Mouse (Mus musculus) erythroblast, embryonic 14.5 days (primary cell): ENCODE results near the gene Pnrc2. TPM values are rescaled to one million over a fixed set of nuclear protein-coding genes. Genes with fewer than 3 reads are reported as not detected.

Experiments
- H3K27me3 ChIP-seq: 2 replicates; pipeline ENCODE4 v1.6.1; 2012; ENCODE audit warnings: inconsistent platforms; ENCODE audit not compliant: control insufficient read depth
- H3K36me3 ChIP-seq: 2 replicates; pipeline ENCODE4 v1.6.1; 2012; ENCODE audit warnings: mild to moderate bottlenecking, inconsistent platforms; ENCODE audit not compliant: control insufficient read depth
- H3K4me1 ChIP-seq: 2 replicates; pipeline ENCODE4 v1.6.1; 2012; ENCODE audit warnings: inconsistent platforms; ENCODE audit not compliant: control insufficient read depth
- H3K4me3 ChIP-seq: replicated peaks from 2 replicates; pipeline ENCODE3; 2012; ENCODE audit warnings: moderate library complexity, mild to moderate bottlenecking, inconsistent platforms
- H3K9me3 ChIP-seq: 2 replicates; pipeline ENCODE4 v1.6.1; 2012; ENCODE audit warnings: low read length, inconsistent platforms, mixed read lengths; ENCODE audit not compliant: control insufficient read depth
- GATA1 ChIP-seq: IDR thresholded peaks from 2 replicates; pipeline ENCODE4 v1.6.1; 2012; ENCODE audit warnings: low read length, inconsistent platforms, mixed read lengths
- TAL1 ChIP-seq: IDR thresholded peaks from 3 replicates; pipeline ENCODE4 v1.6.1; 2012; ENCODE audit warnings: low read length, inconsistent platforms, mixed read lengths
- polyA plus RNA-seq: library from polyadenylated mRNA; stranded (reverse); fragments of >175 nt; gene quantifications from 2 replicates; pipeline ENCODE4 v1.2.3, GENCODE M21; 2012

The Pnrc2 gene
- polyA plus RNA-seq, 1 experiment = 1.0 TPM

DNA sequence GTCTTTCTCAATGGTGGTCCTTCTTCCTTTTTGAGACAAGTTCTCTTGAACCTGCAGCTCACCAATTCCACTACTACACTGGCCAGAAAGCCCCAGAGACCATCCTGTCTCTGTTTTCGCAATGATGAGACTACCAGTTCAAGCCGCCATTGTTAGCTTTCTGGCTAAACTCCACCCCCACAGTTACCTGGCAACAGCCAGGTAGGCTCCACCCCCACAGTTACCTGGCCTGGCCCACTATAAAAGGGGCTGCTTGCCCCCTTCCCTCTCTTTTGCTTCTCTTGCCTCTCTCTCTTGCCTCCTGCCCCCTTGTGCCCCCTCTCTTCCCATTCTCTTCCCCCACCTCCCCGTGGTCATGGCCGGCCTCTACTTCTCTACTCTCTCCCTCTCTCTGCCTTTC lies 51.9 kb downstream of the Pnrc2 start:
- peaks cover 17% of the 10 kb centered on the region for H3K4me1 ChIP-seq
- no peaks in the 10 kb centered on the region for H3K36me3 ChIP-seq

More for the DNA sequence above, 51.9 kb downstream of the Pnrc2 start:
- no peak overlapping the region for H3K4me3 ChIP-seq
- no peaks in the 10 kb centered on the region for H3K9me3 ChIP-seq
- no peaks in the 10 kb centered on the region for H3K27me3 ChIP-seq
- TF ChIP-seq TAL1 = no peak
- TF ChIP-seq GATA1 = no peak

Other genes starting within 250 kb of the Pnrc2 start
- not detected in 2 replicates for gene Ifnlr1, start 187.6 kb downstream of the Pnrc2 start, polyA plus RNA-seq
- gene Il22ra1, start 145.7 kb downstream of the Pnrc2 start, polyA plus RNA-seq = 0.02 TPM in 1 of 2 replicates, not detected in the other
- gene Myom3, start 114.1 kb downstream of the Pnrc2 start, polyA plus RNA-seq = not detected in 2 replicates
- gene Srsf10, start 18.1 kb downstream of the Pnrc2 start, polyA plus RNA-seq = 21.7 and 28.6 TPM in 2 replicates
- gene Cnr2, start 21.5 kb upstream of the Pnrc2 start, polyA plus RNA-seq = 0.02 TPM in 1 of 2 replicates, not detected in the other
- 0.33 and 0.54 TPM in 2 replicates for gene Fuca1, start 46.9 kb upstream of the Pnrc2 start, polyA plus RNA-seq
- 4.9 and 5.7 TPM in 2 replicates for gene Hmgcl, start 72.6 kb upstream of the Pnrc2 start, polyA plus RNA-seq
- 3.9 and 5.3 TPM in 2 replicates for gene Gale, start 89.9 kb upstream of the Pnrc2 start, polyA plus RNA-seq
- gene Lypla2, start 98.8 kb upstream of the Pnrc2 start, polyA plus RNA-seq = 13.4 and 14.0 TPM in 2 replicates
- gene Pithd1, start 113.4 kb upstream of the Pnrc2 start, polyA plus RNA-seq = 16.8 and 28.3 TPM in 2 replicates
- 0.98 and 1.5 TPM in 2 replicates for gene Eloa, start 147.9 kb upstream of the Pnrc2 start, polyA plus RNA-seq
- 148 and 157 TPM in 2 replicates for gene Rpl11, start 179.6 kb upstream of the Pnrc2 start, polyA plus RNA-seq